Mouse (Mus musculus) adrenal gland, adult (tissue): ENCODE measurements around the gene Adcyap1r1.

Source experiments
- DNase-seq, 2 experiments: peaks; one replicate each; pipeline ENCODE4 v3.0.0; 2022 to 2023; ENCODE audit warnings: low spot score in 1 of 2; ENCODE audit not compliant: inconsistent age in 2 of 2

The Adcyap1r1 gene

DNA sequence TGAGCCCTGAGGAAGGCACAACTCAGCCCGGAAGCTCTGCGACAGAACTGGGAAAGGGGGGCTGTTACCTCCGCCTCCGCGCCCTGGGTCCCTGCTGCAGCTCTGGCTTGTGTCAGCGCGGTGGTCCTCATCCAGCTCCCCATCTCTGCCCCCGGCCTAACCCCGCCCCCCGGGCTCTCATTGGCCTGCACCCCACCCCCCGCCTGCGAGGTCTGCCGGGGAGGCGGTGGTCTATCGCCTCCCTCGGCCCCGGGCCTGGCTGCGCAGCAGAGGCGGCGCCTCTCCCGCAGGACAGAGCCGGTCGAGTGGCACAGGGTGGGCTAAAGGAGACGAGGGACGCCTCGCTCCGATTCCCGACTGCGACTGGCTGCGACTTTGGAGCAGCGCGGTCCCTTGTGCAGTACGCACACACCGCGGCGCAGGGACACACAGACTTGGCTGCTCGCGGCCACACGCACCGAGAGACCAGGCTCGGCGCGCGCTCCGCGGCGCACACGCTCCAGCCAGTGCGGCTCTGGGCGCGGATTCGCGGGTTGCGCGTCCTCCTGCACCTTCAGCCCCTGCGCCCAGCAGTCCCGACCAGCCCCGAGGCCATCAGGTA lies at the start of gene Adcyap1r1:
Gene Adcyap1r1, plus strand, starts transcription at position 208 of the 601 bp plus-strand sequence.
- DNase-seq = peak; percentile 53 to 61

GRCm38 (mm10) chr6:55402041-55402776 lies 49.6 kb upstream of the Adcyap1r1 start:
- peak in 1 of 2 experiments; percentile 52 for DNase-seq

DNA sequence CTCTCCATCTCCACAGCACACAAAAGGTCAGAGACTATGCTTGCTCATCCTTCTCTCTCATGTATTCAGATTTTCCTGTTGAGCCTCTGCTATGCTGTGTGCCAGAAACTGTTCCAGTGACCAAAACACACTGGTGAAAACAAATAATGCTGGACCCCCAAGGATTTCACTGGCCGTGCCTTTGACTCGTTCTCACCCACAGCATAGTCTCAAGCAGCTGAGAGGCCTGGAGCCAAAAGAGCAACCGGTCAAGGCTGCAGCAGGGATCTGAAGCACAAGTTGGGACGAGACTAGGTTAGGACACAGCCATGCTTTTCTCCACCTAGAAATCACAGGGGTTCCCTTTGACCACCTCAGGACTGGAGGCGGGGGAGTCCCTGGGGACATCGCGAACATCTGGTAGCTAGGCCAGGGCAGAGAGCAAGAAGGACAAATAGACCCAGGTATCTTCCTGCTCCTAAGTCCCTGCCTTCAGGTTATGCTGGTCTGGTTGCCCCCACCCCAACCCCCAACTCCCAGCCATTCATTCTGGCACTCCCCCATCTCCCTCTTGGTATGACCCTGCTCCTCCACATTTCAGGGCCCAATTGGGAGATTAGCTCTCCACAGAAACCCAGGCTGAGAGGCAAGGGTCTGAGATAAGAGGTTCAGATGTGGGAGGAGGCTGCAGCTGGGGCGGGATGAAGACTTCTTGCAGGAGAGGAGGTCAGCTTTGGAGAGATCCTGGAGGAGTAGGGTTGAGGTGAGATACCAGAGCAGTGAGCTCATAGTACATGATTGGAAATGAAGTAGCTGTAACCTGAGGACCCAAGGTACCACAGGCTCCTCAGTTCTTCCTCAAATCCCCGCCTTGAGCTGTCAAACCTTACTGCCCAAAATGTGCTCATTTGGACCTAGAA lies 48.1 kb upstream of the Adcyap1r1 start:
- peak in 1 of 2 experiments; percentile 21 for DNase-seq

DNA sequence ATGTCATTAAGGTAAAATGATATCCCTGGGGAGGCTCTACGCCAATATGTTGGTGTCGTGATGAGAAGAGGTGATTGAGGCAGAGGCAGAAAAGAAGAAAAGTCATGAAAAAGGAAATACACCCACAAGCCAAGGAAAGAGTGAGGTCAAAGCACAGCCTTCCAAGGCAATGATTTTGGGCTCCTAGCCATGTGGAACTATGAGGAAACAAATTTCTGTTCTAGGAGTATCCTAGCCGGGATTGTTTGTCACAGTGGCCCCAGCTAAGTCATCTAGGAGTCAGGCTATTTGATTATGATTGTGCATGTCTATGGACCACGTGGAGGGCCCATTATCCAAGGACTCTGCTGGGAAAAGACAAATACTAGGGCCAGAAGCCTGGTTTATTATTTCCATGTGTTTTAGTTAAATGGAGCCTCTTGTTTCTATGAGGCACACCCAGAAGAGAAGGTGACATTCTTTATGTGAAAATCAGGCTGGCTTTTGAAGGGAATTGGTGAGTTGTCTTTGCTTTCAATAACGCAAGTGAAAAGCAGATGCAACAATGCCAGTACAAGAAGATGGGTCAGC lies 47.3 kb upstream of the Adcyap1r1 start:
- DNase-seq = peak in 1 of 2 experiments; percentile 21

DNA sequence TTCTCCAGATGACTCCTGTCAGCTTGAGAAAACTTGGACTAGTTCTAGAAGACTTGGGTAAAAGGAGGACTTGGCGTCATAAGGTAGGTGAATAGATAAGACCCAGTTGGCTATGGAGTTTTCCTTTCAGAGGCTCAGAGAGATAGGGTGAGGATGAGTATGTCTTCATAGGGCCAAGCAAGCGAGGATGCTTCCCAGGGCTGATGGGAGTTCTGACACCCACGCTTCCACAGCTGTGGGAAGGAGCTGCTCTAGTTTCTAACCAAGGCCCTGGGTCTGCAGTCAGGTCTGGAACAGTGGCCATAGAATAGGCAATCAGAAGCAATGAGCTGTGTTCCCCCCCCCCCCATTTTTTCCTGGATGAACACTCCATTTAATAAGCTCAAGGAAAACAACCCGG lies 44.4 kb upstream of the Adcyap1r1 start:
- DNase-seq = no peak

- DNase-seq = no peak
Observed at GRCm38 (mm10) chr6:55410119-55410775, 41.5 kb upstream of the Adcyap1r1 start.

- DNase-seq = no peak
Observed at GRCm38 (mm10) chr6:55410977-55411376, 40.8 kb upstream of the Adcyap1r1 start.

- no peak for DNase-seq
Observed at GRCm38 (mm10) chr6:55416202-55416601, 35.6 kb upstream of the Adcyap1r1 start.

- DNase-seq = peak in 1 of 2 experiments; percentile 18
Observed at GRCm38 (mm10) chr6:55418746-55419410, 32.9 kb upstream of the Adcyap1r1 start.

DNA sequence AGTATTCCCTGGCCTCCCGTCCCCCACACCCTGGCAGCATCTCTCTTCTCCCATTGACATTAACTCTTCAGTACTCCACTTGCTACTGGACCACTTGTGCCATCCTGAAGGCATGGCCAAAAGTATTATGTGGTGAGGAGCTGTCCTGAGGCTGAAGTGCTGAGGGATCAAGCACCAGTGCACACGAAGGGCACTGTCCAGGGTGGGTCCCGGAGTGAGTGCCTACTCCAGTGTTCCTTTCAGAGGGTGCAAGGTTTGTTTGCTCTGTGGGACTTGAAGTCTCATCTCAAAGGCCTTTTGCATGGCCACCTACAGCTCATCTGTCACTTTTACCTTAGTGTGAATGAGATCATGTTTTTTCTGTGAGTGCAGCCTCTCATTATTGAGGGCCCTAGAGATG lies 31.4 kb upstream of the Adcyap1r1 start:
- no peak for DNase-seq

- DNase-seq = peak in 1 of 2 experiments; percentile 20
Observed at GRCm38 (mm10) chr6:55420869-55421361, 30.9 kb upstream of the Adcyap1r1 start.

- no peak for DNase-seq
Observed at GRCm38 (mm10) chr6:55432121-55432520, 19.7 kb upstream of the Adcyap1r1 start.

DNA sequence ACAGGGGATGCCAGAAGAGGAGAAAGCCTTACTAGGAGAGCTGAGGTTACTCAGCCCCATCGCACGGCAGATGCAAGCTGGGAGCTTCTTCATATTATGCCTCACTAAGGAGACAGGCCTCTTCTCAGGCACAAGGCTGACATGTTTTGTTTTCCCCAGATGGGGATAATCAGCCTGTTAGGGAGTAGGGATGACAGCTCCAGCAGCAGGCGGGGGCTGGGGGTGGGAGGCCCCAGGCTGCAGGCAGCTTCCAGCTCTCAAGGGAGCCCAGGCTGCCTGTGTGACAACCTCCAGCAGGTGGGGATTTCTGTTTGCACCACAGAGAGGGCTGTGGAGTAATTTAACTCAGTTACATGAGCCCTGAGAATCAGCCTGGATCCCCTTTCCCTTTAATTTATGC lies 17.4 kb upstream of the Adcyap1r1 start:
- DNase-seq = no peak

- DNase-seq = no peak
Observed at GRCm38 (mm10) chr6:55435266-55436159, 16.3 kb upstream of the Adcyap1r1 start.

DNA sequence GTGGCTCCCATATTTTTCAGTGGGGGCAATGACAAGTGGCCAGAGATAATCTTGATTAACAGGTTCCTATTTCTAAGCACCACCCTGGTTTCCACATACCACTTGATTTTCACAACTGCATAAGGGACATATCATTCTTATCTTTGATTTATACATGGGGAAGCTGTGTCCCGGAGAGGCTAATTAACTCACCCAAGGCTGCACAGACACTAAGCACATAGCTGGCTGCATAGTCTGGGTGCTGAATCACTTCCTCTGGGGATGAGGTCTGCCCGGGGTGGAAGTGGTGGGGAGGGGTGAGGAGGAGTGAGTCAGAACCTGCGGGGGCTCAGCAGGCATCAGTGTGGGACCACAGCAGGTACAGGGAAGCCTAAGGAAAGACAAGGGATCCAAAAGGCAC lies 13.9 kb upstream of the Adcyap1r1 start:
- peak in 1 of 2 experiments; percentile 49 for DNase-seq

GRCm38 (mm10) chr6:55438837-55439236 lies 12.9 kb upstream of the Adcyap1r1 start:
- no peak for DNase-seq

DNA sequence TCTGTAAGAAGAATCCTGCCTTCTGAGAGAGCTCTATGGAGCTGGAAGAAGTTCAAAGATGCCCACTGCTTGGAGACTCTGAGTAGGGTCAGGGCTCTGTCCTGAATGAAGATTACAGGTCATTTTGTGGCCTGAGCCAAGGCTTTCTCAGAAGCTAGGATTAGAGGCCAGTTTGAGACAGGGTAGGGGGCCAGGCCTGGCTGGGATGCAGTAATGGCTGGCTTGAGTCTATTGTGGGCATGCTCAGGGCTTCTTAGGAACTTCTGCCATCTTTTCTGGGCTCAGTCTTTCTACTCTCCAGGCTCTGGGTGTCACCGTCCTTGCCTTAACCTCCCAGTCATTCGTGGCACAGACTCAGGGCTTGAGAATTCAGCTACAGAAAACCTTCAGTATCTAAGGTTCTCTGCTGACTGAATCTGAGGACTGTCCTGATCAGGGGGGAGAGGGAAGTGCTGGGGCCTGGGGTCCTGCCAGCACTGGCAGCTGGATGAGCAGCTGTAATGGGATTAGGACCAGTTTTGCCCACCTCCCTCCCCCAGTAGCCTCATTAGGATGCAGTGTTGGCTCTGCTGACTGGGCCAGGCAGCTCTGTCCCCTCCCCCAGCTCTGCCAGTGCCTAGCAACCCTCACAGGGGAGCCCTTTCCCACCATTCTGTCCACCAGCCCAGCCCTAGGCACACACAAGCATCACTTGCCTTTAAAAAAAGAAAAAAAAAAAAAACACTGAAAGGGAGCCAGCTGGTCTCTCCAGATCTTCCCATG lies 7.7 kb upstream of the Adcyap1r1 start:
- DNase-seq = no peak

- no peak for DNase-seq
Observed at GRCm38 (mm10) chr6:55444721-55445120, 7.1 kb upstream of the Adcyap1r1 start.
